Mouse (Mus musculus) MN1 (cell line): ENCODE measurements at regions not wholly inside any gene's neighbourhood (a gene's known extent, or its start where the extent isn't known, plus 50 kb on each side); places are given as distances from the start of the nearest gene placed in this dataset.

Experiments
- DNase-seq: peaks from one replicate; pipeline ENCODE4 v3.0.0-alpha.2; 2016; ENCODE audit warnings: low spot score

DNA sequence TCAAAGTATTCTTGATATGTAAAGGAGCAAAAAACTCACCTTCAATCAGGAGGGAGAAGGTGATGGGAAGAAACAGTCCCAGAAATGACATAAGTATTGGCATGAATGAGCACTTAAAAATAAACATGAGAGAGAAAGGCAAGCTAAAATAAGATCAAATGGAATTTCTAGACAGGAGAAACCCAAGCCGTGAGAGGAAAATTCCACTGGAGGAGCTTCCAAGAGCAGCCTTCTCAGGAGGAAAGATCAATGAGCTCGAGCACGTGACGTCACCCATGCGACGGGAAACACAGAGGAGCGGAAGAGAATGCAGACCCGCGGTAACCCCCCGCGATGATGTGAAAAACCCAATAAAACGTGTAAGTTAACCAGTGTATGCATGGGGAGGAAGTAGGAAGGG, 274.6 kb downstream of the Lyplal1 start:
- no peak for DNase-seq

- no peak for DNase-seq
Observed at GRCm38 (mm10) chr1:185847161-185847560, 269.9 kb downstream of the Lyplal1 start.

DNA sequence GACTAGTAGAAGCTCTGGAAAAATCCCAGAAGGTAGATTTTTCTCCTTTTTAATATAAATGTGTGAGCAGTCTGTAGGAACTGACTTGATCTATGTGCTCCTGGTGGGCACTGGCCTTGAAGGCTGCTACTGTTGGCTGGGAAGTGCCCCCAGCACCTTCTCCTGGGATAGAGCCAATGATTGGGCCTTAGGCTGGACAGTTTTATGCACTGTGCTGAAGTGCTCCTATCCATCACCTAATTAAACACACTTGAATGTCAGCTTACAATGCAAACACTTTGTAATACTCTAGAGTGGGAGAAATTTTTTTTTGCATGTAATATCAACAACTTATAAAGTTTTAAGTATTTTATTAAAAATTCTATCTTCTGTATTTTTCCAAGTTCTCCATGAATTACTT, 266.5 kb downstream of the Lyplal1 start:
- DNase-seq = no peak

DNA sequence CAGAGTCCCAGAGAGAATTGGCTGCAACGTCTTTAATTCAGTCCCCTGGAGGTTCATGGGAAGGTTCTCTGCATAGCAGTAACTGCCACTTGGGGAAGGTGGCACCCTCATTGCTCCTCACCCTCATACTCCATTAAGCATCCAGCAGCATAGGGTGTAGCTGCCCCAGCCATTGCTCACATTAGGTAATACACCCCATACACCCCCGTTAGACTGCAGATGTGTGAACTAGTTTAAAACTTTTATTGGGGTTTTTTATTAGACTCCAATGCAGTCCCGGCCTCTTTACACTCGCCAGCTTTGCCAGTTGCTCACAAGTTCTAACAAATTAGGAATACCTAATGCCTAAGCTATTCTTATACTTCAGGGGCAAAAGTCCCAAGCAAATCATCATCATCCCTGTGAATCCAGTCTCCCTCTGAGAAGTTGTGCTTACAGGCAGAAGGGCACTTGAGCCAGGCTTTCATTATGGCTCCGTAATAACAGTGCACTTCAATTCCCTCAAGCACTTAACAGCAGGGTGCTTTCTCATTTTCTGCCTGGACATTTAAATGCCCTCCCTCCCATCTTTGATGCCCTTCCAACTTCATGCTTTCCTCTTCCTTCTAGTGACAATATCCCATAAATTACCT, 265.7 kb downstream of the Lyplal1 start:
- no peak for DNase-seq

- no peak for DNase-seq
Observed at GRCm38 (mm10) chr1:185861692-185862091, 255.4 kb downstream of the Lyplal1 start.

- DNase-seq = no peak
Observed at GRCm38 (mm10) chr1:185865945-185866344, 251.2 kb downstream of the Lyplal1 start.

- DNase-seq = no peak
Observed at GRCm38 (mm10) chr1:185866612-185867011, 250.5 kb downstream of the Lyplal1 start.

GRCm38 (mm10) chr1:185867018-185867417, 250.1 kb downstream of the Lyplal1 start:
- no peak for DNase-seq

GRCm38 (mm10) chr1:185868721-185869120, 248.4 kb downstream of the Lyplal1 start:
- peak; percentile 11 for DNase-seq

DNA sequence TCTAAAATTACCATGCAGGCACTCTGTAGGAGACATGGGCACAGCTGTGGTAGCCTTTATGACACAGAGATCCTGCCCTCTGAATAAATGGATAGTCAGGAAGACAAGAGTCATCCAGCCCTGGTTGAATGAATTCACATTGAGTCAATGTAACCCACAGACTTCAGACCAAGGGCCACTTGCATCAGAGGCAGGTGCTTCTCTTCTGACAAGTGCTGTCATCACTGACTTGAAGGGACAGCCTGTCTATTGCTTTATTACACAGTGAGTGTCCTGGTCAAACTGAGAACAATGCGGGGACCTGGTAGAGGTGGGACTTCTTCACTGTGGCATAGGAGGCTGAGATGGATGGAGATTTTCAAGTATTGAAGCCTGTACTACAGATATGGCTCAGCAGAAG, 230.1 kb downstream of the Lyplal1 start:
- DNase-seq = no peak

DNA sequence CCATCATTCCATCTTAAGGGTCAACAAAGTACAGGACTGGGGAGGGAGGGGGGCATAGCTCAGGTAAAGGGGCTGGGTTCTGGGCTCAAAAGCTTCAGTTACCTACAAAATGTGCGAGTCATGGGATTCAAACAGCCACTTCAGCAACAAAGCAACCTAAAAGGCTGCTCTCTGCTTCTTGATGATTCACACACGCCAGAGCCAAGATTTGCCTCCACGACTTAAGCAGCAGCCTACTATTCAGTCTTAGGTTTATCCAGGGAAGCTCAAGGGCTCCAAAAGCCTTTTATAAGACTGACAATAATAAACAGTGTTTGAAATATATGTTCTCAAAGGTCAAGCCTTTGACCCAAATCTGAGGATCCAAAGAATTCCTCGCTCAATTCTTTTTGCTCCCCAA, 225.3 kb downstream of the Lyplal1 start:
- no peak for DNase-seq

DNA sequence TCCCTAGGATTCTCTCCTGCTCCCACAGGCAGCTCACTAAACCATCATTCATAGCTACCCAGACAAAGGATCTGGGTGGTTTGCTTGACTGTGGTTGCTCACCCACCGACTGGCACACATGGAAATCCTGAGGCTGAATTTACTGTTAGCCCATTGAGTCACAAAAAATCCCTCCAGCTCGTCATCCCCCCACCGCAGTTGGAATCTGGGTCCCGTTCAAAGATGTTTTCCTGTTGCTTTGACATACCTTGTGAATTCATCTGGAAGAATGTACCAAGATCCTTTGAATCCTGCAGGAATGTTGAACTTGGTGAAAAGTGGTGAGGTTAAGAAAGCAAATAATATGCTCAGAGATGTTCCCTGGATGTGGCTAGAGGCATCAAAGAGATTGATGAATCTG, 223.7 kb downstream of the Lyplal1 start:
- DNase-seq = no peak

- DNase-seq = no peak
Observed at GRCm38 (mm10) chr1:185898475-185898874, 218.6 kb downstream of the Lyplal1 start.

DNA sequence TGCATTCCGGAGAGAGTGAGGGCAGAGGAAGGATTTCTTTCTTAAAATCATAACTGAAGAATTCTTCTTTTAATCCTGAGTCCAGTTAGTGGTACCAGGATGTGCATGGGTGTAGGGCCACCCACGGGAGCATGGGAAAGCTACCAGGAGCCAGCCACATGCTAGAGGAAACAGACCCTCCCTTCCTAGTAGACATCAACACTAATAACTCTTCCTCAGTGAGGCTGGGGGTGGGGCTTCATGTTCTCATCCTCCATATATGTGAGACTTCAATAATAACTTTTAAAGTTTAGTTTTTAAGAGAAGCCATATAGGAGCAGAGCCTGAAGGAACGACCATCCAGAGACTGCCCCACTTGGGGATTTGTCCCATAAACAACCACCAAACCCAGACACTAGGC, 216.8 kb downstream of the Lyplal1 start:
- DNase-seq = no peak

DNA sequence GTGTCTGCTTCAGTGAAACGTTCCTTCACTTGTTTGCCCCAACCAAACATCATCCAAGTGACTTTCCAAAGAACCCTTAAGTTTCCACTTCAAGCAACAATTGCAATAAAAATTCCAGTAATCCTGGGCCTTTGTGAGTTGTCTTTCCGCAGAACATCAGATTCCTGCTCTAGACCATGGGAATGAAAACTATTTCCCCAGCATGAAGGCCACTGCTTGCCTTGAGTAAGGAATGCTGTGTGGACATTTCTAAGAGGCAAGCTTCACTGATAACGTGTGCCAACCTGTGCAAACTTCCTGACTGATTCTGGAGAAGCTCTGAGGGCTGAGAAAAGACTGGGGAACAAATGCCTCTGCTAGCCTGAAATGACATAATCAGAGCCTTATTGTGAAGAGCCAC, 214.7 kb downstream of the Lyplal1 start:
- no peak for DNase-seq

DNA sequence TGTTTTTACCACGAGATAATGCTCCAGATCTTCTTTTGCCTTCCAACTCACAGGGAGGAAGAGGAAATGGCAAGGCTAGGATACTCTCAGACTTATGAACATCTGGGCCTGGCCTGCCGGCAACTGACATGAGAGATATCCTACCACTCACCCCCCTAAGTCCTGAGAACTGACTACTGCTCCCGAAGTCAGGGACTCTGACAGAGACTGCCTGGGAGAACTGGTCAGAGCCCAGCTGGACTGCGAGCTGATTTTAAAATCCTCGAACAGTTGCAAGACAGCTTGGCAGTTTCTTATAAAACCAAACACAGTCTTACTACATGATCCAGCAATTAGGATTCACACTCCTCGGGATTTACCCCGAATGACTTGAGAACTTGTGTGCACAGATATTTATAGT, 211.4 kb downstream of the Lyplal1 start:
- no peak for DNase-seq

- no peak for DNase-seq
Observed at GRCm38 (mm10) chr1:185915579-185915978, 201.5 kb downstream of the Lyplal1 start.

- no peak for DNase-seq
Observed at GRCm38 (mm10) chr1:185918663-185919062, 198.4 kb downstream of the Lyplal1 start.

DNA sequence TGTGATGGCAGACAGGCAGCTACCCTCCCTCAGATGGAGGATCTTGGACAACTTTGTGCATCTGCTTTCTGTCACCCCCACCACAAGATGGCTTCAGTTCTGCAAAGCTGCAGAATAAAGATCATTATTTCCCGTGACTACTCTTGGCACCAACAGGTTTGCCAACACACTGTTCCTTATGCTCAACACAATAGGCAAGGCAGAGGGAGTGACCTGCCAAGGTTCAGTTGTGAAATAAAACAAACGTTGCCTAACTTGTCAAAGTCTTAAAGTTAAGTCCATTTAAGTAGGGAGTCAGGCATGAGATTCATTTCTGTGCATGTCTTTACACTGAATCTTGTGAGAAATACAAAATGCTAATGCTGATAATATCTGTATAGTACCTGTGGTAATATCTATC, 193.4 kb downstream of the Lyplal1 start:
- DNase-seq = no peak

DNA sequence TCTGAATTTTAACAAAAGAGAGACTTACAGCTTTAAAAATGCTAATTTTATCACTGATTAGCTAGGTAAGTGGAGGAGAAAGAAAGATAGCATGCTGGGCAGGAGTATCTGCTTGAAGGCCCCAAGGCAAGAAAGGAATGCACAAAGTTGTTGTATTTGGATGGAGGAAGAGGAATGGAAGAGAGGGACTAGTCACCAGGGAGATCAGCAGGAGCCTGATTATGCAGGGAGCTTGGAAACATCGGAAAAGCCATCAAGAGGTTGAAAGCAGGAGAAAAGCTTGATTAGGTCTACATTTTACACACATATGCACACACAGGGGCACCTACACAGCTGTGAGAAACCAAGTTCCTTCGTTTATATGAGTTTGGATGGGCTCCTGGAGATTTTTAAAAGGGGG, 188.1 kb downstream of the Lyplal1 start:
- DNase-seq = no peak

DNA sequence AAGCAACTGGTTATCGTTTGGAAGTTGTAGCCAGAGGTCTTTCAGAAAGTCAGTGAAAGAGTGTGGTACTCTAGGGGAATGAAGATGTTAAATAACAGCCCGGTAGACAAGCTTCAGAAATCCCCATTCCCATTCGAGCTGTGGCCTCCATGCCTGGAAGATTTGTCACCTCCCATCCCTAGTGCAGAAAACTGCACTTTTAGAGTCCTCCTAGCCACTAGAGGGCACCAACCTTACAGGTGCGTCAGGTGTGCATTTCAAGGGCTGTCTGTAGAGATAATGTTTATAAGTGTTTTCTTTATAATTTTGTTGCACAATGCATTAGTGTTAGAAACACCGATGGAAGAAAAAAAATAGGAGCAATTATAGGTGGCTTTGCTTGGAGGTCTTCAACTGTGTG, 187.3 kb downstream of the Lyplal1 start:
- DNase-seq = no peak

- no peak for DNase-seq
Observed at GRCm38 (mm10) chr1:185933623-185934022, 183.5 kb downstream of the Lyplal1 start.

DNA sequence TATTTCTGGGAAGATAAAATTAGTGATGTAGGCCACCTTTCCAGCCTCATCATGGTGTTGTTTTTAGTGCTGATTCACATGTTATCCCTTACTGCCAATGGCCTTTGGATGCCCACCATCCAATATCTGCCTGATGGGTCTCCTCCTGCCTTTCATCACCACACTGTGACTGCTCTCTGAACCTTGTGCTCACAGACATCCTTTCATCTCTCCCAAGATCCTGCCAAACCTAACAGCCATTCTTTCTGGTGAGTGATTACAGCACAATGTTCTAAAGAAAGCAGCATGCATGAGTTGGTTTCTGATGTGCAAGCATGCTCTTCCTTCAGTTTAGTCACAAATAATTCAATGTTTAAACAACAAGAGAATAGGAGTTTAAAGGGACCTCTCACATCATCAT, 180.1 kb downstream of the Lyplal1 start:
- no peak for DNase-seq

DNA sequence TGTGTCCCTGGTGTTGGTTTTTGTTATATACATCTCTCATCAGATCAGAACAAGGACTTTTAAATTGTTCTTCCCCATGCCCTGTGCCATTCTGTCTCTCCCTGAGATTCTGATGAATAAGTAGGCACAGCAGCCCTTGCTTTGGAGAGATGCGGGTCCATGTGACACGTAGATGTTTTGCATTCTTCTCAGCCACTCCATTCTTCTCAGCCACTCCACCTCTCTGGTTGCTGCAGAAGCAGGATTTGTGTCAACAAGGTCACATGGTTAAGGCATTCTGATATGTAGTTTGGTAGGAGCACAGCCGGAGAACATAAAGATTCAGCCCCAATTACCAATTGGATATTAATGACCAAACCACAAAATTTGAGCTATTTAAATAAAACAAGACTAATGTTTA, 177.2 kb downstream of the Lyplal1 start:
- no peak for DNase-seq

- no peak for DNase-seq
Observed at GRCm38 (mm10) chr1:185940511-185940910, 176.6 kb downstream of the Lyplal1 start.
